Mouse (Mus musculus): Measurements from ENCODE around the gene Cyp2a12. TPM values are rescaled to one million over a fixed set of nuclear protein-coding genes. Genes with fewer than 3 reads are reported as not detected.
"Not testable (repeated sequence)": the region's sequence is repeated elsewhere in the genome, so short reads cannot be mapped to it uniquely, and the experiment has no call there.

Gene Cyp2a12
- not detected in 2 replicates for polyA plus RNA-seq (2015; fragmentation: Nextera tagmentation; extraction: Ambion mirVana)

DNA sequence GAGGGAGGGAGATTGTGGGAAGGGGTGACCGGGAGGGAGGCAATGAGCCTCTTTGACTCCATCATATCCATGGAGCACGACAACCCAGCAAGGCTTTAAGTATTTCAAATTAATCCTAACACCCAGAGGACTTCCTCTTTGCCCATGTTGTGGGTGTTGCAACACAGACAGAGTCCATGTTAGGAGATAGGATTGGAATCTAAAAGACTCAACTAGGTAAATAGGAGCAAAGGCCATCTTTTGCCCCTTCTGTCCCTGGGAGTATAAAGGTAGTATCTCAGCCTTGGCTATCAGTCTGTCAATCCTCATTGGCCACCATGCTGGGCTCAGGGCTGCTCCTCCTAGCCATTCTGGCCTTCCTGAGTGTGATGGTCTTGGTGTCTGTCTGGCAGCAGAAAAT is at the start of gene Cyp2a12:
Cyp2a12 (plus strand) TSS at position 293 of the 400 bp plus-strand sequence.
- Histone ChIP-seq H3K9me3 (no peaks in the 10 kb centered on the region), H3K4me3 (no peak within 1 kb of the TSS), H3K9ac (no peak within 1 kb of the TSS), H3K36me3 (no peaks in the 10 kb centered on the region), H3K4me1 (no peaks in the 10 kb centered on the region), H3K4me2 (no peak within 1 kb of the TSS), H3K27me3 (no peaks in the 10 kb centered on the region), H3K27ac (no peak within 1 kb of the TSS)
- WGBS: 87% methylated on average over 2 of the region's 2 CpGs
- ATAC-seq (ENCODE audit: borderline replicate concordance, extremely low read depth, low FRiP score, low TSS enrichment): no peak

GRCm38 (mm10) chr7:26981464-26981863 is 47.4 kb upstream of the Cyp2a12 start:
- not testable (repeated sequence) for H3K9ac ChIP-seq; H3K4me3 ChIP-seq; H3K4me2 ChIP-seq; ATAC-seq (ENCODE audit: borderline replicate concordance, extremely low read depth, low FRiP score, low TSS enrichment); H3K27me3 ChIP-seq; H3K9me3 ChIP-seq; H3K4me1 ChIP-seq; H3K27ac ChIP-seq; H3K36me3 ChIP-seq
- WGBS: 69% methylated on average over 2 of the region's 2 CpGs

DNA sequence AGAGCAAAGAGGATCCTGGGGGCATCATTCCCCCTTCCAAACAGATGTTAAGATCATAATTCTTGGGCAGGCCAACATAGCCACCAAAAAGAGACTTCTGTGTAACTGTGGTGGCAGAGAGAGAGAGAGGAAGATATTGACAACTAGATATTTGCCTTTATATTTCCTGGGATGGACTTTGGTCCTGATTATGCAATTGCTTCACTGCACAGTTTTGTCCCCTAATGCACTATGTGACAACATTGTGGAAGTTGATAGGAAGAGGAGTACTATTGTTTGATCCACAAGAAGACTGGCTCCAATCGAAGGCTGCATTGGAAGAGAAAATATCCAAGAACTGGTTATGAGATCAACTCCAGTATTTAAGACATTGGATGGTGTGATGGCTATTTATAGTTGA is 46.9 kb upstream of the Cyp2a12 start:
- not testable (repeated sequence) for ATAC-seq (ENCODE audit: borderline replicate concordance, extremely low read depth, low FRiP score, low TSS enrichment); H3K27me3 ChIP-seq

DNA sequence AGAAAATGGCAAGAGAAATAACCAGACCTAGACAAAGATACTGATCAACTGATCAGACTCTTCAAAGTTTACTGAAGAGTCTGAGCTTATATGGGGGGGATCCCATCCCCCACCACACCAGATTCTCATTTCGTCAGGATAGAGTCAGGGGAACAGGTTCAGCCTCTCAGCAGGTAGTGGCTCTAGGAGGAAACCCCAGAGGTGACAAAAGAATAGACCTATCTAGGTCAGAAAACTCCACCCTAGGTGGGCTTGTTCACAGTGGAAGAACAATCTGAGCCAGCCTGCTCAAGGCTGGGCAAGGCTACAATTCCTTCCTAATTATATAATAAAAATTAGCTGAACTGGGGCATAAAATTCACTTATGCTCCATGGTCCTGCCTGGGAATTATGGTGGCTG is 46.3 kb upstream of the Cyp2a12 start:
- Histone ChIP-seq H3K9ac (no peak overlapping the region), H3K27ac (no peak overlapping the region), H3K4me3 (no peak overlapping the region), H3K4me1 (no peaks in the 10 kb centered on the region), H3K4me2 (no peak overlapping the region), H3K36me3 (no peaks in the 10 kb centered on the region), H3K27me3 (no peaks in the 10 kb centered on the region), H3K9me3 (no peaks in the 10 kb centered on the region)
- WGBS: 5% methylated on average over 1 of the region's 1 CpGs
- ATAC-seq (ENCODE audit: borderline replicate concordance, extremely low read depth, low FRiP score, low TSS enrichment): no peak

More for the DNA sequence above, 46.9 kb upstream of the Cyp2a12 start:
- H3K9ac ChIP-seq, H3K4me3 ChIP-seq, H3K4me2 ChIP-seq, H3K9me3 ChIP-seq, H3K27ac ChIP-seq, H3K36me3 ChIP-seq, H3K4me1 ChIP-seq: not testable (repeated sequence)
- 67% methylated on average over 1 of the region's 1 CpGs for WGBS

DNA sequence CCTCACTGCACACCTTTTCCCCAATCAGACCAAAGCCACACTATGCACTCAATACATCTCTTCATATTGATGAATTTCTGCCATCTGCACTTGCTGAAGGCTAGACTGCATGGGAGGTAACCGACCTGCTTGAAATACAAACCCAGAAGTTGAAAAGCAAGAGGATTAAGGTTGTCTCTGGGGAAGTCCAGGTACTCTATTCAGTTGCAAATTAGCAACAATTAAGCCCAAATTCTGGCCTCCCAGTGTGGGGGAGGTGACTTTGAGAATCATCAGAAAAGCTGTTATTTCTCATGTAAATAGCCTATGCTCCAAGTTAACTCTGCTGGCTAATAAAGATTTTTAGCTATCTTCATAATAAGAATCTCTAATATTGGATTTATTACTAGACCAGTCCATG is 45.7 kb upstream of the Cyp2a12 start:
- H3K27ac ChIP-seq; H3K27me3 ChIP-seq; H3K4me1 ChIP-seq; H3K36me3 ChIP-seq; H3K4me2 ChIP-seq; H3K4me3 ChIP-seq; H3K9ac ChIP-seq; H3K9me3 ChIP-seq; ATAC-seq (ENCODE audit: borderline replicate concordance, extremely low read depth, low FRiP score, low TSS enrichment): not testable (repeated sequence)
- WGBS: 30% methylated on average over 1 of the region's 1 CpGs

DNA sequence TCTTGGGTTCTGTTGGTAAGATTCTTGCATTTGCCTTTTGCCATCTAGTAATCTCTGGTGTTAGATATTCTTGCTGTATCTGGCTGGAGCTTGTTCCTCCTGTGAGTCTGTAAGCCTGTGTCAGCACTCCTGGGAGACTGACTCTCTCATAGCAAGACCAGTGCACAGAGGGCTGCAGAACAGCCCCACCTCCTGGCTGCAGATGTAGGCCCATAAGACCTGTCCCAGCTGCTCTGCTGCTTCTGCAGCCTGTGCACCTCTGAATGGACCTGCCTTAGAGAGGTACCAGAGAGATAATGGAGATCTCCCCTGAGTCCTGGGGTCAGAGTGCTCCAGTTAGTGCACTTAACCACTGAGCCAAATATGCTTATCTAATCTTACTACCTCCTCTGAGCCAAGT is 2.3 kb upstream of the Cyp2a12 start:
- not testable (repeated sequence) for H3K9me3 ChIP-seq; H3K9ac ChIP-seq; ATAC-seq (ENCODE audit: borderline replicate concordance, extremely low read depth, low FRiP score, low TSS enrichment); H3K4me2 ChIP-seq; H3K36me3 ChIP-seq; H3K4me3 ChIP-seq; H3K4me1 ChIP-seq; H3K27me3 ChIP-seq; H3K27ac ChIP-seq

- H3K9ac ChIP-seq; ATAC-seq (ENCODE audit: borderline replicate concordance, extremely low read depth, low FRiP score, low TSS enrichment); H3K36me3 ChIP-seq; H3K4me1 ChIP-seq; H3K4me3 ChIP-seq; H3K27ac ChIP-seq; H3K4me2 ChIP-seq; H3K9me3 ChIP-seq; H3K27me3 ChIP-seq: not testable (repeated sequence)
- WGBS: 69% methylated on average over 1 of the region's 1 CpGs
Measured at GRCm38 (mm10) chr7:27048886-27049285, 20.0 kb downstream of the Cyp2a12 start.

DNA sequence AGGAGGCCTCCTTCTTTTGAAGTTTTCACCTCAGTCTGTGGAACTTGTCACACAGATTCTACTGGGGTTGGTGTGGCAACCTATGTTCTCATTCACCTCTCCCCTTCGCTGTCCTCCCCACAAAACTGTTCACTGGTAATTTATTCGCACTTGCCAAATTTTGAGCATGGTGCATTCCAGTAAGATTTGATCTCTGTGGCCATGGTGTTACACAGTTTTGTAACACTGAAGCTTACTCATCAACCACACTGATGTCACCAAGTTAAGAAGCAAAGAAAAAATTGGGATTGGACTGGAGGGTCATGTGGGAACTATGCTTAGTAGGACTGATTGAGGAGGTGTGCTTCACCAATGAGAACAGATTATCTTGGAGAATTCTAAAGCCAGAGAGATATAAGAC is 30.5 kb downstream of the Cyp2a12 start:
- not testable (repeated sequence) for H3K36me3 ChIP-seq; H3K27me3 ChIP-seq; H3K4me2 ChIP-seq; H3K9me3 ChIP-seq; H3K9ac ChIP-seq; H3K4me1 ChIP-seq; H3K27ac ChIP-seq; H3K4me3 ChIP-seq; ATAC-seq (ENCODE audit: borderline replicate concordance, extremely low read depth, low FRiP score, low TSS enrichment)
- 88% methylated on average over 2 of the region's 2 CpGs for WGBS

DNA sequence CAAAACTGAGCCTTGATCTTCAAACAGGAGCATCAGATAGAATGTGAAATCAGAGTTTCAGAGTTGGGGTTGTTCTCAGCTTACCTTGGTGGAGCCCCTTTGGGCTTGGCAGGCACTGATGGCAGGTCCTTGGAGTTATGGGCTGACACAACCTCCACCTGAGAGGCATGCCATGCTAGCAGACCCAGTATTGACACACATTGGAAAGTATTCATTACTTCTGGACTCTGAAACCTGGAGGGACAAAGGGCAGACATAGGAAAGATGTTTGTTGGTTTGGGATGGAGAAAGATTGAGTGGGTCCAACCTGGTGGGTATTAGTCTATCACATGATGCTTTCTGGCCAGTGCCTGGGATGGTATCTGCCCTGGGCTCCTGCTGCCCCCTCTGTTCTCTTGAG is 31.0 kb downstream of the Cyp2a12 start:
- H3K27ac ChIP-seq: not testable (repeated sequence)

DNA sequence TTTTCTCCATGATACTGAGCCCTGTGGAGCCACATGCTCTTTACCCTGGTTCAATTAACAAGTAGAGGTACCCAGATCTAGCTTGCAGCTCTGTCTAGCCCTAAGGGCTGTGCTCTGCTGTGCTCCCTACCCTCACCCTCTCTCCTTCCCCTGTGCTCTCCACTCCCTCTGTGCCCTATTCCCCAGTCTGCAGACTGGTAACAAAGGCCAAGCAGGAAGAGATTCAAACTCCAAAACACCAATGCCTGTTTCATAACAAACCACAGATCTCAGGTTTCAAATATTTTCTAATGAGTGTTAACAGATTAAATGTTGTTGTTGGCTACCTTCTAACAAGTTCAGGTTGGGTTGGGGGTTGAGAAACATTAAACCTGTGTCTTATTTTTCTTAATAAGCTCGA is 49.8 kb downstream of the Cyp2a12 start:
- no peak for ATAC-seq (ENCODE audit: borderline replicate concordance, extremely low read depth, low FRiP score, low TSS enrichment)
- Histone ChIP-seq H3K27ac (no peak overlapping the region), H3K4me1 (no peaks in the 10 kb centered on the region), H3K9me3 (no peaks in the 10 kb centered on the region), H3K36me3 (no peaks in the 10 kb centered on the region), H3K9ac (no peak overlapping the region), H3K27me3 (no peaks in the 10 kb centered on the region), H3K4me2 (no peak overlapping the region), H3K4me3 (no peak overlapping the region)
- 70% methylated on average over 1 of the region's 1 CpGs for WGBS

More for the DNA sequence above, 31.0 kb downstream of the Cyp2a12 start:
- not testable (repeated sequence) for H3K4me2 ChIP-seq; H3K4me3 ChIP-seq; H3K4me1 ChIP-seq; H3K9me3 ChIP-seq; ATAC-seq (ENCODE audit: borderline replicate concordance, extremely low read depth, low FRiP score, low TSS enrichment); H3K36me3 ChIP-seq; H3K27me3 ChIP-seq; H3K9ac ChIP-seq

DNA sequence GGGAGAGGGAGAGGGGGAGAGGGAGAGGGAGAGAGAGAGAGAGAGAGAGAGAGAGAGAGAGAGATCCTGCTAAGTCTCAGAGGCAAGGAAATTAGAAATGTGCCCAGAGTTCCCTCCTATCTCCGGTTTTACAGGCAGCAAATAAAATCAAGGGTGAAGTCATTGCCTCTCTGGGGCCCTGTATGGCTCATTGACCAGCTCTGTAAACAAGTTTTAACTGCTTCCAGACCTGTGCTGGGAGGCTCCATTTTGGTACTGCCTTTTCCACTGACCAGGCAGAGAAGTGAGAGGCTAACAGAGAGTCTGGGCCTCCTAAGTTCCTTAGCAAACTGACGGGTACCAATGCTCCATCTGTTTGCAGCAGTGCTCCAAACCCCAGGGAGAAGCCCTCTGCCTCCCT is 52.7 kb downstream of the Cyp2a12 start:
- H3K4me3 ChIP-seq: no peak overlapping the region
- no peak for ATAC-seq (ENCODE audit: borderline replicate concordance, extremely low read depth, low FRiP score, low TSS enrichment)
- no peaks in the 10 kb centered on the region for H3K9me3 ChIP-seq
- no peak overlapping the region for H3K4me2 ChIP-seq
- H3K9ac ChIP-seq: no peak overlapping the region
- WGBS: 54% methylated on average over 2 of the region's 2 CpGs
- no peaks in the 10 kb centered on the region for H3K27me3 ChIP-seq
- H3K4me1 ChIP-seq: no peaks in the 10 kb centered on the region
- no peak overlapping the region for H3K27ac ChIP-seq
- no peaks in the 10 kb centered on the region for H3K36me3 ChIP-seq
